Mouse (Mus musculus) cortical plate, adult 2 months (tissue): ENCODE data around the gene Tubb3. TPM values are rescaled to one million over a fixed set of nuclear protein-coding genes. Genes with fewer than 3 reads are reported as not detected.
A peak's percentile ranks its signal among the peaks of the same experiment; 100 is the strongest.
"Not testable (repeated sequence)": the region's sequence is repeated elsewhere in the genome, so short reads cannot be mapped to it uniquely, and the experiment has no call there.

Experiments used
- H3K27ac ChIP-seq: fragments of 200-500 bp; 2 replicates; pipeline ENCODE4 v1.5.1; 2012; ENCODE audit warnings: low read length, control low read depth, inconsistent platforms; ENCODE audit not compliant: insufficient read depth
- H3K4me1 ChIP-seq: fragments of 200-500 bp; 2 replicates; pipeline ENCODE4 v1.6.1; 2011; ENCODE audit warnings: low read length; ENCODE audit not compliant: control insufficient read depth, insufficient read depth
- H3K4me3 ChIP-seq: fragments of 200-500 bp; 2 replicates; pipeline ENCODE4 v1.5.1; 2011; ENCODE audit warnings: mild to moderate bottlenecking, low read length, control low read depth; ENCODE audit not compliant: insufficient read depth
- CTCF ChIP-seq: fragments of 200-500 bp; IDR thresholded peaks from 2 replicates; pipeline ENCODE4 v1.5.1; 2011; ENCODE audit warnings: mild to moderate bottlenecking, control low read depth, low read length; ENCODE audit not compliant: insufficient read depth; ENCODE audit errors: extremely low read depth
- POLR2A ChIP-seq: fragments of 200-500 bp; IDR thresholded peaks from 2 replicates; pipeline ENCODE4 v1.6.1; 2011; ENCODE audit warnings: mild to moderate bottlenecking, low read length, control low read depth; ENCODE audit not compliant: insufficient read depth; ENCODE audit errors: extremely low read depth
- polyA plus RNA-seq: library from polyadenylated mRNA; depleted of rRNA; stranded (reverse); fragments of >200 nt; gene quantifications from 2 replicates; pipeline ENCODE4 v1.2.3, GENCODE M21; 2012

Tubb3 gene
- polyA plus RNA-seq, 1 experiment, result 518 TPM

DNA sequence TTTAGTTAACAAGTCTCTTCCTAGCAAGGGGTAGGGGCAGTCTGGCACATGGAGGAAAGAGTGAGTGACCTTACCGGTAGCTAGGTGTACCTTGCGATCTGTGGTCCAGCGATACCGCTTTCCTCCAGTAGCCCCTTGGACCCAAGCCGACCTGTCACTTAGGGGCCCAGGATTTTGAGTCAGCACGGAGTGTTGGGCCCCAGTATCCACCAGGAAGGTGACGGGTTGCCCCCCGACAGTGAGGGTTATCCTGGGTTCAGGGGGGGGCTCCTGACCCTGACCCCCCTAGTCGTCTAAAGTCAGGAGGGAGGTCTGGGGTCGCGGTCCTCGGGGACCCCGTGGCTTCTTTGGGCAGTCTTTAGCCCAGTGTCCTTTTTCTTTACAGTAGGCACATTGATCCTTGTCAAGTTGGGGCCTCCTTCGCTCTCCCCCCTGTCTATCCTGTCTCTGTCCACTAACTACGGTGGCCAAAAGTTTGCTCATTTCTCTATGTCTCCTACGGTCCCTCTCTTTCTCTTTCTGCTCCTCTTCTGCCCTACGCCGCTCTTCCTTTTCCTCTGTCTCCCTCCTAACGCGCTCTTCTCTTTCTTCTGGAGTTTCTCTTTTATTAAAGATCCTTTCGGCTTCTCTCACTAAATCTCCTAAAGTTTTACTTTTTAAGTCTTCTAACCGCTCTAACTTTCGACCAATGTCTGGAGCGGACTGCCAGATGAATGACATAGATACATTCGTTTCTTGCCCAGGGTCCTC is 20.6 kb downstream of the Tubb3 start:
- Histone ChIP-seq H3K27ac (no peak overlapping the region), H3K4me1 (no peaks in the 10 kb centered on the region)

DNA sequence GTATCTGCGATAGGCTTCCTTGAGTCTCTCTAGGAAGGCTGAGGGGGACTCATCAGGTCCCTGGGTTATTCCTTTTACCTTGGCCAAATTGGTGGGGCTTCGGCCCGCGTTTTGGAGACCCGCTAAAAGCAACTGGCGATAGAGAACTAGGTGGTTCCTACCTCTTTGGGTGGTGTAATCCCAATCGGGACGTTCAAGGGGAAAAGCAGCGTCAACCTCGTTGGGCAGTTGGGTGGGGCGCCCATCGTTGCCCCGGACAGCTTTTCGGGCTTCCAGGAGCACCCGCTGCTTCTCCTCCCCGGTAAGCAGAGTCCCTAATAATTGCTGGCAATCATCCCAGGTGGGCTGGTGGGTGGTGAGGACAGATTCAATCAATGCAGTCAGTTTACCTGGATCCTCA is 21.2 kb downstream of the Tubb3 start:
- Histone ChIP-seq H3K4me1 (no peaks in the 10 kb centered on the region), H3K4me3 (no peak overlapping the region), H3K27ac (no peak overlapping the region)
- TF ChIP-seq POLR2A (no peak), CTCF (no peak)

More for the DNA sequence above, 20.6 kb downstream of the Tubb3 start:
- TF ChIP-seq CTCF, result no peak
- TF ChIP-seq POLR2A, result no peak
- no peak overlapping the region for H3K4me3 ChIP-seq

DNA sequence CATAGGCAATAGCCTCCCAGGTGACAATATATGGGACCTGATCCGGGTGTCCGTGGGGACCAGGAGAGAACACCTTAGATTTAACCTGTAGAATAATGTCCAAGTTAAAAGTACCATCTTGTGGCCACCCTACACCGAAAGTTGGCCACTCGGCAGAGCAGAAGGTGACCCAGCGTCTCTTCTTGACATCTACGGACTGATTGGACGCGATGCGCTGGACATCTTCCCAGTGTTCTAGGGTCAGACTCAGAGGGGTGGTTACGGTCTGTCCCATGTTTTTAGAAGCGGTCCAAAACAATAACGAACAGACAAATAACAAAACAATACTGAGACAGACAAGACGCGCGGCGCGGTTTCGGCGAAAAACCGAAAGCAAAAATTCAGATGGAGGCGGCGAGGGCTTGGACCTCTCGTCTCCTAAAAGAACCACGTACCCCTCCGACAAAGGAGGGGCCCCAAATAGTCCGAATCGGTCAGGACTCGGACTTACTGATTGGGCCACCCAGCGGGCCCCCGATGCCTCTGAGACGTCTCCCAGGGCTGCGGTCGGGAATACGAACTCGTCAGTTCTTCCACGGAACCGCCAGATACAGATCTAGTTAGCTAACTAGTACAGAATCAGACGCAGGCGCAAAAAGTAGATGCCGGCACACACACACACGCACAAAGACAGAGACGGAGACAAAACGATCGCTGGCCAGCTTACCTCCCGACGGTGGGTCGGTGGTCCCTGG is 22.2 kb downstream of the Tubb3 start:
- H3K27ac ChIP-seq, H3K4me3 ChIP-seq: not testable (repeated sequence)

DNA sequence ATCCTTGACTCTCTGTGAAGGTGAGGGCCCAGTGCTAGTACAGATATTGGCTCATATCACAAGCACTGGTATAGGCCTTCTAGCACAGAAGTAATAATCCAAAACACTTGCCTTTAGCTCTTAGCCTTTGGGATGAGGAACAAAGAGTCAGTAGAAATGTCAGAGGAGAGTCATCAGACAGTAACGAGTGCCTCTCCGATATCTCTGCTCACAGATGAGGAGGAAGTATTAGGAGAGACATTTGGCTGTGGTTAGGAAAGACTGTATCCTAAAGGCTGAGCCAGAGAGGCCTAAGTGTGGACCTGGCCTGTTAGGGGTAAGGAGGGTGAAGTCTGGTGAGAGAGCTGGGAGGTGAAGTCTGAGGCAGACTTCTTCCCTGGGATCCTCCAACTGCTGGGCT is 30.6 kb downstream of the Tubb3 start:
- Histone ChIP-seq H3K4me1 (no peaks in the 10 kb centered on the region), H3K4me3 (no peak overlapping the region), H3K27ac (no peak overlapping the region)
- no peak for TF ChIP-seq POLR2A

More for the DNA sequence above, 22.2 kb downstream of the Tubb3 start:
- not testable (repeated sequence) for H3K4me1 ChIP-seq

GRCm38 (mm10) chr8:123442351-123442750 is 31.1 kb downstream of the Tubb3 start:
- Histone ChIP-seq H3K4me3 (peak overlapping the region; percentile 89), H3K4me1 (no peaks in the 10 kb centered on the region), H3K27ac (no peak overlapping the region)
- no peak for TF ChIP-seq POLR2A
- TF ChIP-seq CTCF, result no peak

DNA sequence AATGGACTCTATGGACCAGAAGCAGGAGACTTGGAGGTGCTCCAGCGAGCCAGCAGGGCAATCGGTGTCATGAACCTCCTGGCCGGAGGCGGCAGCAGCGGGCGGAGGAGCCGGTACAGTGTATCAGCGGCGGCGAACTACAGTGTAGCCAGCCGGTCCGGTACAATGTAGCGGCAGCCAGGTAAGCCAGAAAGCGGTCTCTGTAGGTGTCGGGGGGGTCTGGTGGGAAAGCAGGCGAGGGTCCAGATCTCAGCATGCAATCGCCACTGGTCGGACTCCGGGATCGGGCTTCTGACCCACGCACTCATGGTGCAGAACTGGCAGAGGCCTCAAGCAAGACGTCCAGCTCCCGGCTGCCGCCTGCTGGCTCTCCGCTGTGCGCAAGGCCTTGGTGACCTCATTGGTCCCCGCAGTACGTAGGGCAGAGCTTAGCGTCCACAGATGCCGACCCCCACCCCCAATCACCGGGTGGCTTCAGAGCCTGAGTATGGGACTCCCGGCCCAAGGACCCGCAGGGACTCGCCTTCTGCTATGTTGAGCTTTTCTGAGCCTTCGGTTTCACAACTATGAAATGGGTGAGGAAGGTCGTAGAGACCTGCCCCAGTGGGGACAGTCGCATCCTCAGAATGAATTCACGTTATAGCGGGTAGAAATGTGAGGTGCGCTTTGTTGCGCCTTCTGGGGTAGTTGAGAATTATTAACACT is 31.8 kb downstream of the Tubb3 start:
- peak overlapping the region; percentile 71 for H3K27ac ChIP-seq
- TF ChIP-seq POLR2A (peak; percentile 65; the same call in 1 of the 2 replicates), CTCF (peak; percentile 43)
- H3K4me1 ChIP-seq, result no peaks in the 10 kb centered on the region
- peak overlapping the region; percentile 89 for H3K4me3 ChIP-seq

GRCm38 (mm10) chr8:123443576-123443921 is 32.3 kb downstream of the Tubb3 start:
- Histone ChIP-seq H3K27ac (no peak overlapping the region), H3K4me1 (no peaks in the 10 kb centered on the region), H3K4me3 (peak overlapping the region; percentile 89)
- no peak for TF ChIP-seq POLR2A
- TF ChIP-seq CTCF, result no peak

DNA sequence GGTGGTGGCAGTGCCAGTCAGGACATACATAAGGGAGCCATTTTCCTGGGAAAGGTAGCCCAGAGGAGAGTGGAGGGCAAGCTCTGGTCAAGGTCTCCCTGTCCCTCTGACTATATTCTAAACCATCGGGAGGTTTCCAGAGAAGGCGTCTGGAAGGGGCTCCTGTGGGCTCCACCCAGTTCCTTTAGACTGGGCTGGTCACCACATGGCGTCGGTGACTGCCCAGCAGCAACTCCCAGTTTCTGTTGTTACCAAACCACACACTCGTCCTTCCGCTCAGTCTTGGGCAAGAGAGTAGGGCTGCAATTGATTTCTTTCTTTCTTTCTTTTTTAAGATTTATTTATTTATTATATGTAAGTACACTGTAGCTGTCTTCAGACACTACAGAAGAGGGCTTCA is 32.9 kb downstream of the Tubb3 start:
- Histone ChIP-seq H3K4me3 (no peak overlapping the region; the same call in 1 of the 2 replicates), H3K4me1 (no peaks in the 10 kb centered on the region), H3K27ac (no peak overlapping the region)

GRCm38 (mm10) chr8:123445981-123446380 is 34.8 kb downstream of the Tubb3 start:
- H3K4me1 ChIP-seq, result no peaks in the 10 kb centered on the region
- no peak overlapping the region for H3K27ac ChIP-seq
- no peak for TF ChIP-seq POLR2A
- TF ChIP-seq CTCF, result no peak
- H3K4me3 ChIP-seq, result no peak overlapping the region

More for the DNA sequence above, 32.9 kb downstream of the Tubb3 start:
- TF ChIP-seq POLR2A, result no peak
- TF ChIP-seq CTCF, result no peak
